Mouse (Mus musculus): ENCODE measurements around the gene Hoxb9. TPM values are rescaled to one million over a fixed set of nuclear protein-coding genes. Genes with fewer than 3 reads are reported as not detected.

Hoxb9 gene
- total RNA-seq, 2 experiments from 2014 or later = not detected

DNA sequence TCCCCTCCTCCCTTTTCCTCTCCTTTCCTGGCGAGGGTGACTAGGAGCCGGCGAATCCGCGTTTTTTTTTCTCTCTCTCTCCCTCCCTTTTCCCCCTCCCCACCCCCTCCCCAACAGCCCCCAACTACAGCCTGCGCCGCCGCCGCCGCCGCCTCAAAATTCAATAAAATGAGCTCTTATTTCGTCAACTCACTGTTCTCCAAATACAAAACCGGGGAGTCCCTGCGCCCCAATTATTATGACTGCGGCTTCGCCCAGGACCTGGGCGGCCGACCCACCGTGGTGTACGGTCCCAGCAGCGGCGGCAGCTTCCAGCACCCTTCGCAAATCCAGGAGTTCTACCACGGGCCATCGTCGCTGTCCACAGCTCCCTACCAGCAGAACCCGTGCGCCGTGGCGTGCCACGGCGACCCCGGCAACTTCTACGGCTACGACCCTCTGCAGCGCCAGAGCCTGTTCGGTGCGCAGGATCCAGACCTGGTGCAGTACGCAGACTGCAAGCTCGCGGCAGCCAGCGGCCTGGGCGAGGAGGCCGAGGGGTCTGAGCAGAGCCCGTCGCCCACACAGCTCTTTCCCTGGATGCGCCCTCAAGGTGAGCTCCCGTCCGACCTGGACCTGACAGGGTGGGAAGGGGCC is 11.7 kb downstream of the Hoxb9 start:
- intact Hi-C loops (cut with DNase I) = no loop called here
- DNase-seq = no peak

DNA sequence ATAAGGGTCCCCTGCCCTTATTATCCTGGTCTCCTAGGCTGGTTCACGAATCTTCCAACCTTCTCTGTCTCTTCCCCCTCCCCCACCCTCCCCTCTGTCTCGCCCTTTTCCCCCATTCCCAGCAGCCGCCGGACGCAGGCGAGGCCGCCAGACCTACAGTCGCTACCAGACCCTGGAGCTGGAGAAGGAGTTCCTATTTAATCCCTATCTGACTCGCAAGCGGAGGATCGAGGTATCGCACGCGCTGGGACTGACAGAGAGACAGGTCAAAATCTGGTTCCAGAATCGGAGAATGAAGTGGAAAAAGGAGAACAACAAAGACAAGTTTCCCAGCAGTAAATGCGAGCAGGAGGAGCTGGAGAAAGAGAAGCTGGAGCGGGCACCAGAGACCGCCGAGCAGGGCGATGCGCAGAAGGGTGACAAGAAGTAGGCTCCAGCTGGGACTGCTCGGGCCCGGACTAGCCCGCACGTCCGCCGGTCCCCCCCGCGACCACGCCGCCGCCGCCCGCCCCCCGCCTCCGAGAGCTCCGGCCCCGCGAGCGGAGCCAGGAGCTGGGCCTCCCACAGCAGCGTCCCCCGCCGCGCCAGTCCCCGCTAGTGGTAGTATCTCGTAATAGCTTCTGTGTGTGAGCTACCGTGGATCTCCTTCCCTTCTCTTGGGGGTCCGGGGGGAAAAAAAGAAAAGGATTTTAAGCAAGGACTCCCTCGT is 12.9 kb downstream of the Hoxb9 start:
- DNase-seq = no peak
- intact Hi-C loops (cut with DNase I) = no loop called here

GRCm38 (mm10) chr11:96284774-96285734 is 13.8 kb downstream of the Hoxb9 start:
- intact Hi-C loops (cut with DNase I) = no loop called here
- no peak for DNase-seq

DNA sequence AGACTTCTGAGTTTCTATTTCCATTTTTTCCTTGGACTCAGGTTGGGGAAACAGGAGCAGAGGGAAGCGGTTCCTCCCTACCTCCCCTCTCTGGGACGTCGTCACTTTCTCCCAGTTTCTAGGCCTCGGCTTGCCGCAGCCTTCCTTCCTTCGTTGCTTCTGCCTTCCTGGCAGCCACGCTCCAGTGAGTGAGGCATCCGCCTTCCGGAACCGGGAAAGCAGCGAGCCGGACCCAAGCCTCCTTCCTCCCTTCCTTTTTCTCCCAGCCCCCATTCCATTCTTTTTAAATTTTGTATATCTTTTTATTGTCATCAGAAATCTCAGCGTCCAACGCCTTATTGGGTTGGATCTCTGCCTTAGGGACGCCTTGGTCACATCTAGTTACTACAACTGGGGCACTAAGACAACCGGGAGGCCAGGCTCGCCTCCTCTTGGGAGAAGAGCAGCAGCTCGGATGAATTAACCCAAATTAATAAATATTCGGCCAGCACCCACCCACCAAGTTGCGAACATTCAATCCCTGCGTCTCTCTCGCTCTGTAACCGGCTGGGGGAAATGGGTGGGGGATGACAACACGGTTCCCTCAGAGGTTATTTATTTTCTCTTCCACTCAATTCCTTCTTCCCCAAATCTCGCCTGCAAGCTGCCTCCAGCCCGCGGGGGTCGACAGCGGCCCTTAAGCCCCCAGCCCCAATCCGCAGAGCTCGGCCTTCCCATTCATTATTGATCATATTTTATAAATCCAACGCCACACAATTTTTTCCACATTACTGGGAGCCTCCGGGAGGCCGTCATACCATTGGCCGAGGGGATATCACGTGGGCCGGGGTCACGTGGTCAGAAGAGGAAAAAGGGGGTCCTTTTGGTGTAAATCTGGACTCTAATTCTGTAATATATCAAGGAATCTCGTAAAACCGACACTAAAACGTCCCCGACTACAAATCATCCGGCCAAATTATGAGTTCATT is 14.8 kb downstream of the Hoxb9 start, which contains the start of gene Hoxb7:
Gene Hoxb7, plus strand, starts transcription at position 853 of the 968 bp plus-strand sequence.
- no peak for DNase-seq
- intact Hi-C loops (cut with DNase I) = no loop called here

- no peak for DNase-seq
- intact Hi-C loops (cut with DNase I) = no loop called here
These were observed 15.6 kb downstream of the Hoxb9 start for GRCm38 (mm10) chr11:96286739-96287385.

- intact Hi-C loops (cut with DNase I) = no loop called here
- DNase-seq = no peak
These were observed 16.2 kb downstream of the Hoxb9 start for GRCm38 (mm10) chr11:96287411-96287810.

DNA sequence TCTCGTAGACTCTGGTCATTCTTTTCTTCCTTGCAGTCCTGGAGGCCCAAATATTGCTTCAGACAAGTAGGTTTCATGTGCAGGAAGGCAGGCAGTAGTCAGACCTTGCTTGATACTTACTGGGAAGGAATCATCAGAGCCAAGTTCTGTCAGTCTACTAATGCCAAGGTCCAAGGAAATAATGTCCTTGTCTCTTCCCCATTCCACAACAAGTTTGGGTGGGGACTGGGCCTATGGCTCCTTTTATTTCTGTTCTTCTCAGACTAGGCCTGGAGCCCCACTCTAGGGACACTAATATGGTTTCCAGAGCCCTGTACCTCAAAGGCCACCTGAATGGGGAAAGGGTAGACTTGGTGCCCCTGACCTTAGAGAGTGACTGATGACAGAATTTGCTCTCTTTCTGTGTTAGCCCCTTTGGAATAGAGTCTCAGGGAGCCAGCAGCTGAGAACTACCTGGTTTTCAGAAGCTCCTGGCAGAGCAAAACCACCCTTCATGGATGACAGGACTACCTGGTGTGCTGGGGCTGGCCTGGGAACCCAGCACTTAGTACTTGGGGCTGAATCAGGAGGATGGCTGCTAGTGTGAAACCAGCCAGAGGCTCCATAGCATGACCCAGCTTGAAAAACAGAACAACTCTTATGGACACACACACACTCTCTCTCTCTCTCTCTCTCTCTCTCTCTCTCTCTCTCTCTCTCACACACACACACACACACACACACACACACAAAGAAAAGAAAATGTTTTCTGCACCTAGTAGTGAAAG is 17.4 kb downstream of the Hoxb9 start:
- DNase-seq = no peak
- intact Hi-C loops (cut with DNase I) = no loop called here

DNA sequence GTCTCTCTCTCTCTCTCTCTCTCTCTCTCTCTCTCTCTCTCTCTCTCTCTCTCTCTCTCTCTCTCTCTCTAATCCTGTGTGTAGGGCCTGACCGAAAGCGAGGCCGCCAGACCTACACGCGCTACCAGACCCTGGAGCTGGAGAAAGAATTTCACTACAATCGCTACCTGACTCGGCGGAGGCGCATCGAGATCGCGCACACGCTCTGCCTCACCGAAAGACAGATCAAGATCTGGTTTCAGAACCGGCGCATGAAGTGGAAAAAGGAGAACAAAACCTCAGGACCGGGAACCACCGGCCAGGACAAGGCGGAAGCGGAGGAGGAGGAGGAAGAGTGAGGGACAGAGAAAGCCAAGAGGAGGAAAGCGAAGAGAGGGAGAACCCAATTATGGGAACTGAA is 18.0 kb downstream of the Hoxb9 start:
- intact Hi-C loops (cut with DNase I) = no loop called here
- DNase-seq = no peak

DNA sequence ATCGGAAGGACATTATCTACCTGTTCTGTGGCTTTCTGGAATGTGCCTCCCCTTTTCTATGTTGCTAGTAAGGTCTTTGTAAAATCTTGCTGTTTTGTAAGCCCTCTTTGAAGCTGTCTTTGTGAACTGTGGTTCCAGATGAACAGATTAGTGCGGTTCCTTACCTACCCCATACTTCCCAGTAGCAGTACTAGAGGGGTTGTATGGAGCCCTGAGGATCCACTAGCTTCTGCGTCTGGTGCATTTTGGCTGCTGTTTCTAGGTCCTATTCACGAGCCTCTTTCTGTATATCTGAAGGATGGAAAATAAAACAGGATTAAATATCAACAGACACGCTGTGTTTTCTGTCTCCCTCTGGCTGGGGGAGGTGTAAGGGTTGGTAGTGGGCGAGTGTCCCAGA is 18.6 kb downstream of the Hoxb9 start:
- DNase-seq = no peak
- intact Hi-C loops (cut with DNase I) = loop anchor here (5.0 kb wide), 1 partner anchor 283 kb away; the partner anchor contains the start of gene Igf2bp1

GRCm38 (mm10) chr11:96290705-96291355 is 19.6 kb downstream of the Hoxb9 start:
- DNase-seq = no peak
- intact Hi-C loops (cut with DNase I) = loop anchor here (5.0 kb wide), 1 partner anchor 284 kb away; the partner anchor contains the start of gene Igf2bp1

DNA sequence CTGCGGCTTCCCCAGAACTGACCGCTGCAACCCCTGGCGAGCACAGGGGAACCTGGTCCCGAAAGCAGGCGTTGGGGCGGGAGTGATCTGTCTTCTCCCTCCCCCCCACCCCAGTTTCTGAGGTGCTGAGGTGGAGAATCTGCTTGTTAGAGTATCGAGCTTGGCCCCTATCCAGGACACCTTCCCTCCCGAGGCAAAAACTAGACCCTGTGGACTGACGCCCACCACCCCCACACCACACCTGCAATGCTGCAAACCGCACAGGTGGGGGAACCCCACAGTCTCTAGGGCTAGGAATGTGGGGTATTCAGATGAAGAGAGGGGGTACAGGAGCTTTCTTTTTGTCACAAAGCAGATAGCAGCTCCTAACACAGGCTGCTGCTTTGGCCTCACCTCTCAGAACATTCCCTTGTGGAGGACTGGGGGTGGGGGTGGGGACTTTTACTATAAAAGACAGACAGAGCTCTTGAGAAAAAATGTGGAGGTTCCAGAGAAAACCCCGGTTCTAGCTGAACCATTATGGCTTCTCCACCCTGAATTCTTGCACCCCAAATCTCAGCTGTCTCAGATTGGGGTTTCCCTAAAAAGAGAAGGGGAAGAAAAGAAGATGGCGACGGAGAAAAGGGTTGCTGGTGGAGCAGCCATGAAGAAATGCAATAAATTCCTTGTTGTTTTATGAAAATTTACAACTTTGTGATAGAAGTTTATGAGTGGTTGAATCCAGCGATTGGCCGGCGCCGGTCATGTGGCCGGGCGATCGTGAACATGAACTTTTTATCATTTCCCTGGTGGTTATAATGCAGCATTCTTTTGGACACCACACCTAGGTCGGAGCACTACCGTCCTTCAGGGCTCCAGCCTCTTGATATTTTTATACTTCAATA is 20.7 kb downstream of the Hoxb9 start, which contains the start of gene Hoxb6:
Gene Hoxb6, plus strand, starts transcription at position 796 of the 884 bp plus-strand sequence.
- intact Hi-C loops (cut with DNase I) = loop anchor here (5.0 kb wide), 1 partner anchor 285 kb away; the partner anchor contains the start of gene Igf2bp1
- no peak for DNase-seq

- intact Hi-C loops (cut with DNase I) = loop anchor here (5.0 kb wide), 1 partner anchor 285 kb away; the partner anchor contains the start of gene Igf2bp1
- DNase-seq = no peak
These were observed 21.5 kb downstream of the Hoxb9 start for GRCm38 (mm10) chr11:96292565-96293301.

DNA sequence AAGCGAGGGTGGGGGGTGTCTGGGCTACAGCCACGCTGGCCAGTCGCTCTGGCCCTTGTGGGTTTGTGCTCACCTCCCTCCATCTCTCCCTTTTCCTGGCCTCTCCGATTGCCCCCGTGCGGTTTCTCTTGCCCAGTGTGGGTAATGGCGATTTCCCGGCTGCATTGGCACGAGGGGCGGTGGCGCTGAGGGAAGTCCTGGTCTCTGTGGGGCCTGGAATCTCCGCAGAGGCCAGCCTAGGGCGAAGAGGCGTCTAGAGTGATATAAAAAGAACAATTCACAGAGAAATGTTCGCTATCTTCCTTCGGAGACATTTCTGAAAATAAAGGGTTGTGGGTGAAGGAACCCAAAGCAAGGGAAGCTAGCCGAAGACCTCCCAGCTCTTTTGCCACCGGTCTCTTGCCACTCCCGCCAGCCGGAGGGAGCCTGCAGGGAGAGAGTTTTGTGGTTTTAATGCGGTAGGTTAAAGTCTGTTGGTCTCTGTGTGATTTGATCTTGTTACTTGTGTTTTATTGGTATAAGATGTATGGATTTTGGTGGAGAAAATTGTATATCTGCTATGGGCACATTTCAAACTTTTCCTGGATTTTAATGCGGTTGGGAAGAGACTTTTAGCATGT is 22.2 kb downstream of the Hoxb9 start:
- intact Hi-C loops (cut with DNase I) = loop anchor here (5.0 kb wide), 1 partner anchor 286 kb away; the partner anchor contains the start of gene Igf2bp1
- DNase-seq = no peak

- DNase-seq = peak; percentile 68 to 81
- intact Hi-C loops (cut with DNase I) = loop anchor here (5.0 kb wide), 1 partner anchor 287 kb away; the partner anchor contains the start of gene Igf2bp1
These were observed 23.2 kb downstream of the Hoxb9 start for GRCm38 (mm10) chr11:96294245-96295091.

Measured in heart, postnatal 14 days (tissue).